Comparison of ENCODE assay signal across 8 mouse cellular contexts in genomic region chr2:121308997-121309416, GRCm38 (mm10). TPM values are rescaled to one million over a fixed set of nuclear protein-coding genes. Genes with fewer than 3 reads are reported as not detected.
DNase-seq lines count a peak whose midpoint lies in the region; ATAC-seq lines count a peak whose summit lies in the region.

No protein-coding gene starts in this region.

- WGBS in liver, embryonic 11.5 days = 9% methylated on average over 5 of the region's 5 CpGs
- 61% methylated on average over 5 of the region's 5 CpGs for WGBS in forebrain, embryonic 13.5 days

- H3K4me1 ChIP-seq in liver, embryonic 11.5 days (replicated peaks; ENCODE audit: control insufficient read depth, insufficient read depth, low read length) = no peaks in the 10 kb centered on the region; the same call in 1 of the 2 replicates
- H3K4me1 ChIP-seq in forebrain, embryonic 13.5 days = no peaks in the 10 kb centered on the region

- H3K4me2 ChIP-seq in liver, embryonic 11.5 days = peak overlapping the region; percentile 16; the same call in 1 of the 2 replicates
- no peak overlapping the region for H3K4me2 ChIP-seq in forebrain, embryonic 13.5 days

- peaks cover 28% of the 10 kb centered on the region for H3K27me3 ChIP-seq in liver, embryonic 11.5 days (replicated peaks; ENCODE audit: control insufficient read depth, insufficient read depth, low read length)
- no peaks in the 10 kb centered on the region for H3K27me3 ChIP-seq in forebrain, embryonic 13.5 days

- no peak overlapping the region for H3K27ac ChIP-seq in liver, embryonic 11.5 days (ENCODE audit: low read depth, low read length)
- no peak overlapping the region for H3K27ac ChIP-seq in forebrain, embryonic 13.5 days

- no peaks in the 10 kb centered on the region for H3K36me3 ChIP-seq in liver, embryonic 11.5 days (ENCODE audit: control insufficient read depth, insufficient read depth, low read length)
- H3K36me3 ChIP-seq in forebrain, embryonic 13.5 days (ENCODE audit: poor library complexity, severe bottlenecking) = peaks cover 65% of the 10 kb centered on the region

- no peak overlapping the region for H3K9ac ChIP-seq in liver, embryonic 11.5 days (ENCODE audit: low read depth, low read length)
- no peak overlapping the region for H3K9ac ChIP-seq in forebrain, embryonic 13.5 days

- H3K4me3 ChIP-seq in liver, embryonic 11.5 days (ENCODE audit: low read depth, low read length) = no peak overlapping the region
- H3K4me3 ChIP-seq in forebrain, embryonic 13.5 days = no peak overlapping the region

- intact Hi-C loops in heart, postnatal 25 days (cut with DNase I) = no loop called here
- intact Hi-C loops in left cerebral cortex, postnatal 14 days (cut with DNase I) = no loop called here

- no peaks in the 10 kb centered on the region for H3K9me3 ChIP-seq in liver, embryonic 11.5 days (ENCODE audit: control insufficient read depth, low read length)
- no peaks in the 10 kb centered on the region for H3K9me3 ChIP-seq in forebrain, embryonic 13.5 days (replicated peaks)

- peak; percentile 40 for DNase-seq in adrenal gland, postnatal 10 days
- DNase-seq in adrenal gland, adult 18-20 months (ENCODE audit: low spot score in 2 of 2) = no peak
- DNase-seq in heart, postnatal 25 days (ENCODE audit: low spot score) = peak; percentile 50
- no peak for DNase-seq in liver, embryonic 11.5 days (ENCODE audit: low spot score)
- DNase-seq in left cerebral cortex, postnatal 14 days (ENCODE audit: low spot score in 2 of 2) = no peak
- DNase-seq in c-Kit-positive CD71-positive TER-119-positive erythroid progenitor cells, embryonic 14.5 days (ENCODE audit: low spot score) = no peak

- peak; percentile 71 for ATAC-seq in common myeloid progenitor, adult 5-6 weeks (replicated peaks; ENCODE audit: low read depth, poor library complexity, severe bottlenecking)
- ATAC-seq in liver, embryonic 11.5 days (replicated peaks; ENCODE audit: low FRiP score) = 0 out of 2 replicates have a peak, but pooled peaks have one; percentile 15
- ATAC-seq in forebrain, embryonic 13.5 days = no peak

RNA-seq across cellular contexts. Expression of gene Map1a, which starts 19.6 kb away (rescaled TPM):
- total RNA-seq in adrenal gland, postnatal 10 days (2021) = 10 to 100 TPM in 1 of 2 experiments, 1 to 10 TPM in 1; 8.5 to 13.1 TPM
- 1 to 10 TPM; 6.5 to 7.6 TPM for total RNA-seq in adrenal gland, adult 18-20 months (2021)
- total RNA-seq in common myeloid progenitor, adult 5-6 weeks (2017) = under 0.01 TPM in 1 of 2 replicates, not detected in the other
- total RNA-seq in heart, postnatal 25 days (2021) = 1 to 10 TPM; 4.5 to 5.1 TPM
- polyA plus RNA-seq in liver, embryonic 11.5 days (2014; fragmentation: Nextera tagmentation; extraction: Ambion mirVana) = 1.5 and 2.1 TPM in 2 replicates
- total RNA-seq in left cerebral cortex, postnatal 14 days (2021) = 100 to 1,000 TPM; 489 to 493 TPM
- 13.2 and 14.7 TPM in 2 replicates for polyA plus RNA-seq in forebrain, embryonic 13.5 days (2015; fragmentation: Nextera tagmentation; extraction: Ambion mirVana)

RNA-seq across cellular contexts. Expression of gene Trp53bp1, which starts 37.8 kb away (rescaled TPM):
- total RNA-seq in adrenal gland, postnatal 10 days (2021) = 10 to 100 TPM; 46.0 to 68.0 TPM
- 10 to 100 TPM; 61.6 to 69.8 TPM for total RNA-seq in adrenal gland, adult 18-20 months (2021)
- total RNA-seq in common myeloid progenitor, adult 5-6 weeks (2017) = 43.2 and 45.5 TPM in 2 replicates
- total RNA-seq in heart, postnatal 25 days (2021) = 10 to 100 TPM; 28.4 to 28.9 TPM
- polyA plus RNA-seq in liver, embryonic 11.5 days (2014; fragmentation: Nextera tagmentation; extraction: Ambion mirVana) = 32.4 and 36.0 TPM in 2 replicates
- total RNA-seq in left cerebral cortex, postnatal 14 days (2021) = 100 to 1,000 TPM; 136 to 152 TPM
- polyA plus RNA-seq in forebrain, embryonic 13.5 days (2015; fragmentation: Nextera tagmentation; extraction: Ambion mirVana) = 179 and 204 TPM in 2 replicates

RNA-seq across cellular contexts. Expression of gene Ppip5k1, which starts 46.2 kb away (rescaled TPM):
- 10 to 100 TPM; 40.0 to 51.3 TPM for total RNA-seq in adrenal gland, postnatal 10 days (2021)
- 10 to 100 TPM; 49.3 to 80.6 TPM for total RNA-seq in adrenal gland, adult 18-20 months (2021)
- total RNA-seq in common myeloid progenitor, adult 5-6 weeks (2017) = 12.2 and 22.1 TPM in 2 replicates
- total RNA-seq in heart, postnatal 25 days (2021) = 10 to 100 TPM; 48.0 to 50.5 TPM
- polyA plus RNA-seq in liver, embryonic 11.5 days (2014; fragmentation: Nextera tagmentation; extraction: Ambion mirVana) = 9.6 and 10.1 TPM in 2 replicates
- total RNA-seq in left cerebral cortex, postnatal 14 days (2021) = 10 to 100 TPM; 83.7 to 90.9 TPM
- 14.0 and 15.5 TPM in 2 replicates for polyA plus RNA-seq in forebrain, embryonic 13.5 days (2015; fragmentation: Nextera tagmentation; extraction: Ambion mirVana)

RNA-seq across cellular contexts. Expression of gene Ckmt1, which starts 48.5 kb away (rescaled TPM):
- 10 to 100 TPM in 1 of 2 experiments, 1 to 10 TPM in 1; 9.0 to 10.9 TPM for total RNA-seq in adrenal gland, postnatal 10 days (2021)
- total RNA-seq in adrenal gland, adult 18-20 months (2021) = 10 to 100 TPM in 1 of 2 experiments, 1 to 10 TPM in 1; 6.9 to 12.0 TPM
- total RNA-seq in common myeloid progenitor, adult 5-6 weeks (2017) = not detected in 2 replicates
- 1 to 10 TPM; 1.3 to 2.4 TPM for total RNA-seq in heart, postnatal 25 days (2021)
- polyA plus RNA-seq in liver, embryonic 11.5 days (2014; fragmentation: Nextera tagmentation; extraction: Ambion mirVana) = 1.7 TPM in 2 replicates
- total RNA-seq in left cerebral cortex, postnatal 14 days (2021) = 100 to 1,000 TPM; 399 to 404 TPM
- polyA plus RNA-seq in forebrain, embryonic 13.5 days (2015; fragmentation: Nextera tagmentation; extraction: Ambion mirVana) = 11.3 and 11.9 TPM in 2 replicates

Comparison
In these comparisons a context has a peak if more than half of its experiments do, and no peak if none do; other contexts are left out.
1. DNase-seq: peak in adrenal gland, postnatal 10 days (single experiment) and heart, postnatal 25 days (single experiment); none in adrenal gland, adult 18-20 months (0 of 2), liver, embryonic 11.5 days (single experiment), left cerebral cortex, postnatal 14 days (0 of 2) and c-Kit-positive CD71-positive TER-119-positive erythroid progenitor cells, embryonic 14.5 days (single experiment).
2. RNA of gene Map1a, which starts 19.6 kb away (total RNA-seq): 489 to 493 TPM in left cerebral cortex, postnatal 14 days; 8.5 to 13.1 TPM in adrenal gland, postnatal 10 days, 6.5 to 7.6 TPM in adrenal gland, adult 18-20 months, 4.5 to 5.1 TPM in heart, postnatal 25 days and under 0.01 TPM in common myeloid progenitor, adult 5-6 weeks; every median in the first group is over 10 times any median in the second.